Mouse (Mus musculus) gastrocnemius, postnatal 10 days (tissue): ENCODE data around the gene Hspa4. TPM values are rescaled to one million over a fixed set of nuclear protein-coding genes. Genes with fewer than 3 reads are reported as not detected.
A peak's percentile ranks its signal among the peaks of the same experiment; 100 is the strongest.
"Not testable (repeated sequence)": the region's sequence is repeated elsewhere in the genome, so short reads cannot be mapped to it uniquely, and the experiment has no call there.

ENCODE experiments used
- DNase-seq: peaks from one replicate; pipeline ENCODE4 v3.0.0; 2021; ENCODE audit warnings: mixed read lengths
- total RNA-seq, 2 experiments: library from RNA; stranded (reverse); gene quantifications; 2 replicates each; pipeline ENCODE4 v1.2.3; 2021

Hspa4 gene
- total RNA-seq, 2 experiments from 2014 or later = 115 to 122 TPM

GRCm38 (mm10) chr11:53307558-53308065 is 7.4 kb upstream of the Hspa4 start:
- no peak for DNase-seq

GRCm38 (mm10) chr11:53306965-53307364 is 6.7 kb upstream of the Hspa4 start:
- no peak for DNase-seq

GRCm38 (mm10) chr11:53304044-53304840 is 4.0 kb upstream of the Hspa4 start:
- DNase-seq = no peak

- no peak for DNase-seq
Measured at GRCm38 (mm10) chr11:53301167-53301515, 884 bp upstream of the Hspa4 start.

- DNase-seq = peak; percentile 58
Measured at GRCm38 (mm10) chr11:53299551-53300329, 517 bp downstream of the Hspa4 start.

- DNase-seq = no peak
Measured at GRCm38 (mm10) chr11:53297947-53298860, 2.1 kb downstream of the Hspa4 start.

GRCm38 (mm10) chr11:53296880-53297279 is 3.4 kb downstream of the Hspa4 start:
- no peak for DNase-seq

GRCm38 (mm10) chr11:53294441-53294840 is 5.8 kb downstream of the Hspa4 start:
- DNase-seq = no peak

- DNase-seq = no peak
Measured at GRCm38 (mm10) chr11:53290871-53291270, 9.4 kb downstream of the Hspa4 start.

GRCm38 (mm10) chr11:53290187-53290586 is 10.1 kb downstream of the Hspa4 start:
- not testable (repeated sequence) for DNase-seq

- no peak for DNase-seq
Measured at GRCm38 (mm10) chr11:53285885-53286284, 14.4 kb downstream of the Hspa4 start.

GRCm38 (mm10) chr11:53278411-53278810 is 21.8 kb downstream of the Hspa4 start:
- DNase-seq = no peak

- DNase-seq = no peak
Measured at GRCm38 (mm10) chr11:53275358-53275757, 24.9 kb downstream of the Hspa4 start.

- DNase-seq = no peak
Measured at GRCm38 (mm10) chr11:53273313-53273712, 26.9 kb downstream of the Hspa4 start.

- no peak for DNase-seq
Measured at GRCm38 (mm10) chr11:53269596-53269995, 30.7 kb downstream of the Hspa4 start.

GRCm38 (mm10) chr11:53260556-53260955 is 39.7 kb downstream of the Hspa4 start:
- DNase-seq = no peak

- no peak for DNase-seq
Measured at GRCm38 (mm10) chr11:53260056-53260455, 40.2 kb downstream of the Hspa4 start.

GRCm38 (mm10) chr11:53259047-53259632 is 41.1 kb downstream of the Hspa4 start:
- DNase-seq = no peak

- no peak for DNase-seq
Measured at GRCm38 (mm10) chr11:53256914-53257313, 43.3 kb downstream of the Hspa4 start.

- peak; percentile 86 for DNase-seq
Measured at GRCm38 (mm10) chr11:53254926-53255325, 45.3 kb downstream of the Hspa4 start.

- DNase-seq = no peak
Measured at GRCm38 (mm10) chr11:53254428-53254827, 45.8 kb downstream of the Hspa4 start.
